Mouse (Mus musculus): ENCODE data around the gene Adamtsl4. TPM values are rescaled to one million over a fixed set of nuclear protein-coding genes. Genes with fewer than 3 reads are reported as not detected.

Gene Adamtsl4
- polyA plus RNA-seq, 1 experiment from 2014 or later, result 1.2 TPM

- no peak overlapping the region for H3K4me3 ChIP-seq
- H3K36me3 ChIP-seq, result no peaks in the 10 kb centered on the region
- no peak overlapping the region for H3K4me2 ChIP-seq (replicated peaks)
- no peaks in the 10 kb centered on the region for H3K27me3 ChIP-seq
- ATAC-seq (ENCODE audit: low FRiP score), result no peak
- H3K9ac ChIP-seq, result no peak overlapping the region
- WGBS, result 27% methylated on average over 11 of the region's 11 CpGs
- peaks cover 9% of the 10 kb centered on the region for H3K4me1 ChIP-seq
- no peaks in the 10 kb centered on the region for H3K9me3 ChIP-seq (replicated peaks)
- 0 out of 2 replicates have a peak overlapping the region, but pooled peaks have one; percentile 18 for H3K27ac ChIP-seq
These were observed 34.2 kb downstream of the Adamtsl4 start for GRCm38 (mm10) chr3:95653473-95654034.

- H3K36me3 ChIP-seq, result no peaks in the 10 kb centered on the region
- no peak overlapping the region for H3K4me2 ChIP-seq (replicated peaks)
- peaks cover 8% of the 10 kb centered on the region for H3K4me1 ChIP-seq
- H3K9me3 ChIP-seq (replicated peaks), result no peaks in the 10 kb centered on the region
- no peak overlapping the region for H3K9ac ChIP-seq
- ATAC-seq (ENCODE audit: low FRiP score), result no peak
- H3K27ac ChIP-seq, result no peak overlapping the region
- H3K27me3 ChIP-seq, result no peaks in the 10 kb centered on the region
- no peak overlapping the region for H3K4me3 ChIP-seq
- 14% methylated on average over 6 of the region's 6 CpGs for WGBS
These were observed 34.8 kb downstream of the Adamtsl4 start for GRCm38 (mm10) chr3:95652871-95653270.

DNA sequence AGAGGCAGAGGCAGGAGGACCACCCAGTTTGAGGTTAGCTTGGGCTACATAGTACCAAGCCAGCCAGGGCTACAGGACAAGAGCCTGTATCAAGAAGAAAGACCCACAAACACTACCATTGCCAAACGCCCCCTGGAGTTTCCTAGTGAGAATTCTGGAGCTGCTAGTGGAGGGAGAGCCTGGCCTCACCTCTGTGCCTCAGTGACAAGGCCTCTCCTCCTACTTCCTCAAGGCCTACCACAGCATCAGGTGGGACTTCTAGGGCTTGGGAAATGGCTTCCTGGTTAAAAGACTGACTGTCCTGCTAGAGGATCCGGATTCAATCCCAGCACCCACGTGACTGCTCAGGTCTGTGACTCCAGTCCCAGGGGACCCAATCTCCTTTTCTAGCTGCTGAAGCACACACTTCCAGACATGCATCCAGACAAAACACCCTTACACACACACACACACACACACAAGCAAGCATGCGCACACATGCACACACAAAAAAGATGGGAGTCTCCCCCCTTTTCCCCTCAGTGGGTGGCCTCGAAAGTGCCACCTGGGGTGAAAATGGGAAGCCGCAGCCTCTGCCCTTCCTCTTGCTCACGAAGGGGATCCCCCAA is 35.4 kb downstream of the Adamtsl4 start:
- H3K4me2 ChIP-seq (replicated peaks), result no peak overlapping the region
- H3K36me3 ChIP-seq, result no peaks in the 10 kb centered on the region
- no peak overlapping the region for H3K27ac ChIP-seq
- H3K27me3 ChIP-seq, result no peaks in the 10 kb centered on the region
- peaks cover 5% of the 10 kb centered on the region; the same call in 1 of the 2 replicates for H3K4me1 ChIP-seq
- H3K9me3 ChIP-seq (replicated peaks), result no peaks in the 10 kb centered on the region
- no peak overlapping the region for H3K4me3 ChIP-seq
- ATAC-seq (ENCODE audit: low FRiP score), result no peak
- 56% methylated on average over 7 of the region's 7 CpGs for WGBS
- H3K9ac ChIP-seq, result no peak overlapping the region

- no peaks in the 10 kb centered on the region for H3K9me3 ChIP-seq (replicated peaks)
- H3K27me3 ChIP-seq, result no peaks in the 10 kb centered on the region
- H3K9ac ChIP-seq, result no peak overlapping the region
- no peak overlapping the region for H3K4me2 ChIP-seq (replicated peaks)
- no peak overlapping the region for H3K27ac ChIP-seq
- 91% methylated on average over 16 of the region's 16 CpGs for WGBS
- no peak for ATAC-seq (ENCODE audit: low FRiP score)
- no peak overlapping the region for H3K4me3 ChIP-seq
- H3K36me3 ChIP-seq, result no peaks in the 10 kb centered on the region
- peaks cover 5% of the 10 kb centered on the region; the same call in 1 of the 2 replicates for H3K4me1 ChIP-seq
These were observed 36.1 kb downstream of the Adamtsl4 start for GRCm38 (mm10) chr3:95651391-95652203.

GRCm38 (mm10) chr3:95651033-95651373 is 36.7 kb downstream of the Adamtsl4 start:
- no peak overlapping the region for H3K4me3 ChIP-seq
- no peak overlapping the region for H3K27ac ChIP-seq
- ATAC-seq (ENCODE audit: low FRiP score), result no peak
- no peak overlapping the region for H3K9ac ChIP-seq
- H3K4me2 ChIP-seq (replicated peaks), result no peak overlapping the region
- H3K4me1 ChIP-seq, result peaks cover 5% of the 10 kb centered on the region; the same call in 1 of the 2 replicates
- no peaks in the 10 kb centered on the region for H3K27me3 ChIP-seq
- WGBS, result 92% methylated on average over 3 of the region's 3 CpGs
- H3K36me3 ChIP-seq, result no peaks in the 10 kb centered on the region
- no peaks in the 10 kb centered on the region for H3K9me3 ChIP-seq (replicated peaks)

DNA sequence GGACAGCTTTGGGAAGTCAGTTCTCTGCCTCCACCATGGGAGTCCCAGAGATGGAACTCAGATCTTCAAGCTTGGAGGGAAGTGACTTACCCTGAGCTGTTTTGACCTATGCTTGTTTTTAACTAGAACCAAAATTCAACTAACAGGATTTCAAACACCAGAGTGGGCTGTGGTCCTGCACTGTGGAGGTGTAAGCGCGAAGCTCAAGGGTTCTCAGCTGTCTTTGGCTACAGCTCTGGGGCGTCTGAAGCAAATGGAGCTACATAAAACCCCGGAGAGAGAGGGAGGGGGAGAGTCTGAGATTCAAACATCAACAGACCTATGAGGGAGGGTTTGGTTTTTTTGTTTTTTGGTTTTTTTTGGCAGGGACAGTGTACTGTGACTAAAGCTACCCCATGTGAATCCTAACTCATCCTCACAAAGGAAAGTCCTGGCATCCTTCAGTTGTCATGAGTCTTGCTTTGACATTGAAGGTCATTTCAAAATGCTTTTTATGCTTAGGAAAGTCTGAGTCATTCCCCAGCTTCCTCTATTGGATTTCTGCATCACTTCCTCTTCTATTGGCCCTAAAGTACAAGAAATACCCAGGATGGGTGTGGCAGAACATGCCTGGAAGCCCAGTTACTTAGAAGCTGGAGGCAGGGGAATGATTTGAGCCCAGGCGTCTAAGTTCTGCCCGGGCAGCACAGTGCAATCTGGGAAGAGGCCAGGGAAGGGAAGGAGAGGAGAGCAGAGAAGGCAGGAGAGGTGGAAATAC is 37.3 kb downstream of the Adamtsl4 start:
- 78% methylated on average over 6 of the region's 6 CpGs for WGBS
- no peaks in the 10 kb centered on the region for H3K27me3 ChIP-seq
- no peaks in the 10 kb centered on the region for H3K36me3 ChIP-seq
- no peak overlapping the region for H3K4me3 ChIP-seq
- H3K4me2 ChIP-seq (replicated peaks), result no peak overlapping the region
- peaks cover 5% of the 10 kb centered on the region; the same call in 1 of the 2 replicates for H3K4me1 ChIP-seq
- H3K27ac ChIP-seq, result no peak overlapping the region
- ATAC-seq (ENCODE audit: low FRiP score), result no peak
- H3K9me3 ChIP-seq (replicated peaks), result no peaks in the 10 kb centered on the region
- no peak overlapping the region for H3K9ac ChIP-seq

GRCm38 (mm10) chr3:95648016-95648415 is 39.7 kb downstream of the Adamtsl4 start:
- Histone ChIP-seq H3K27me3 (no peaks in the 10 kb centered on the region), H3K4me2 (replicated peaks) (no peak overlapping the region), H3K9me3 (replicated peaks) (no peaks in the 10 kb centered on the region), H3K9ac (no peak overlapping the region), H3K27ac (no peak overlapping the region), H3K4me1 (no peaks in the 10 kb centered on the region), H3K36me3 (no peaks in the 10 kb centered on the region), H3K4me3 (no peak overlapping the region)
- ATAC-seq (ENCODE audit: low FRiP score), result no peak
- WGBS, result 93% methylated on average over 5 of the region's 5 CpGs

- WGBS, result 67% methylated on average over 10 of the region's 10 CpGs
- no peak overlapping the region for H3K27ac ChIP-seq
- ATAC-seq (ENCODE audit: low FRiP score), result no peak
- no peaks in the 10 kb centered on the region for H3K9me3 ChIP-seq (replicated peaks)
- H3K4me2 ChIP-seq (replicated peaks), result no peak overlapping the region
- no peak overlapping the region for H3K4me3 ChIP-seq
- no peak overlapping the region for H3K9ac ChIP-seq
- H3K4me1 ChIP-seq, result no peaks in the 10 kb centered on the region
- H3K27me3 ChIP-seq, result no peaks in the 10 kb centered on the region
- 0 out of 2 replicates have a peak, but pooled peaks cover 3% of the 10 kb centered on the region for H3K36me3 ChIP-seq
These were observed 42.1 kb downstream of the Adamtsl4 start for GRCm38 (mm10) chr3:95645313-95646235.

DNA sequence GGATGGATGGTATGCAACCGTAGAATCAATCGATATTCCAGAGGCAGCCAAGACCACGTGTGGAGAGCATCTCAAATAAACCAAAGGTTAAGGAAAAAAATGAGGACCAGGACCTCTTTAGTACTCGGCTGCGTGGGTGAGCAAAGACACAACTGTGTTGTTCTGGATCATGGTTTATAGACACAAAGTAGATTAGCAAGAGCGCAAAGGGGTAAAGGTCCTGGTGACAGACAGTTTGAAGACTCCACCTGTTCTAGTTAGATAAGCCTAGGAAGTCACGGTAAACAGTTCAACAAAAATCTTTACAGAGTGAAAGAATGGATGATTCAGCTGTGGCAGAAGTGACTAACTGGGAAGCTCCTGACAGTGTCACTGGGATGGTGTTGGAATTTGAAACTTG is 44.6 kb downstream of the Adamtsl4 start:
- H3K36me3 ChIP-seq, result peaks cover 24% of the 10 kb centered on the region
- 90% methylated on average over 7 of the region's 7 CpGs for WGBS
- no peaks in the 10 kb centered on the region for H3K27me3 ChIP-seq
- H3K27ac ChIP-seq, result no peak overlapping the region
- no peaks in the 10 kb centered on the region for H3K9me3 ChIP-seq (replicated peaks)
- no peak overlapping the region for H3K9ac ChIP-seq
- no peak overlapping the region for H3K4me2 ChIP-seq (replicated peaks)
- no peak for ATAC-seq (ENCODE audit: low FRiP score)
- H3K4me3 ChIP-seq, result no peak overlapping the region
- H3K4me1 ChIP-seq, result no peaks in the 10 kb centered on the region

GRCm38 (mm10) chr3:95639694-95640093 is 48.0 kb downstream of the Adamtsl4 start:
- no peaks in the 10 kb centered on the region for H3K4me1 ChIP-seq
- no peak for ATAC-seq (ENCODE audit: low FRiP score)
- H3K27me3 ChIP-seq, result no peaks in the 10 kb centered on the region
- peaks cover 55% of the 10 kb centered on the region for H3K36me3 ChIP-seq
- no peaks in the 10 kb centered on the region for H3K9me3 ChIP-seq (replicated peaks)
- no peak overlapping the region for H3K4me3 ChIP-seq
- H3K4me2 ChIP-seq (replicated peaks), result no peak overlapping the region
- no peak overlapping the region for H3K9ac ChIP-seq
- H3K27ac ChIP-seq, result no peak overlapping the region
- 95% methylated on average over 1 of the region's 1 CpGs for WGBS

DNA sequence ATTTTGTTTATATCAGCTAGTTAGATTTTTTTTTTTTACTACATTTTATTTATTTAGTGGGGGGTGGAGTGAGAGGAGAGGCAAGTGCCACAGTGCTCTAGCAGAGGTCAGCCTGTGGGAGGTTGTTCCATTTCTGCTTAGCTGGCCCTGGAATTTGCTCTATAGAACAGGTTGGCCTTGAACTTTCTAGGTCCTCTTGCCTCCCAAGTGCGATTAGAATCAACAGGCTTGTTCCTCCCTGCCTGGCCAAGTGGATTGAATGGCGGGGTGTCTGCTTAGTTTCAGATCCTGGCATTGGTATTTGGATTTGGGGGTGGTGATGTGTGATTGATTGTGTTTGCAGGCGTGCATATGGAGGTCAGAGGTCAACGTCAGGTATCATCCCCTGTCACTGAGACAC is 51.6 kb downstream of the Adamtsl4 start:
- Histone ChIP-seq H3K9ac (no peak overlapping the region), H3K27me3 (no peaks in the 10 kb centered on the region), H3K9me3 (replicated peaks) (no peaks in the 10 kb centered on the region), H3K36me3 (peaks cover 84% of the 10 kb centered on the region), H3K27ac (no peak overlapping the region), H3K4me2 (replicated peaks) (no peak overlapping the region), H3K4me3 (no peak overlapping the region), H3K4me1 (no peaks in the 10 kb centered on the region)
- WGBS, result 86% methylated on average over 4 of the region's 4 CpGs
- no peak for ATAC-seq (ENCODE audit: low FRiP score)
